Comparison of ENCODE assay signal across 27 mouse cellular contexts in genomic region chr7:43788096-43788495, GRCm38 (mm10). TPM values are rescaled to one million over a fixed set of nuclear protein-coding genes. Genes with fewer than 3 reads are reported as not detected.
"Had no signal": no experiment of that assay in that cellular context is flagged by ENCODE, and none has a peak within 500 bp of the region (broad histone marks: within the 10 kb centered on the region; RNA-seq: fewer than 3 reads in every experiment).

No protein-coding gene starts in this region.

- H3K4me3 ChIP-seq: limb, embryonic 15.5 days; liver, embryonic 12.5 days; lung, embryonic 15.5 days; megakaryocyte, embryonic 14.5 days; midbrain, embryonic 15.5 days; neural tube, embryonic 13.5 days; stomach, embryonic 15.5 days had no signal

- DNase-seq: kidney, adult 11 months; kidney, postnatal 10 days; layer of hippocampus, postnatal 36 days; lung, postnatal 14 days; retina, postnatal 1 day; right cerebral cortex, postnatal 4 days; thymus, adult 2 months; thymus, postnatal 25 days had no signal

- H3K4me1 ChIP-seq: liver, embryonic 12.5 days; lung, embryonic 15.5 days; midbrain, embryonic 15.5 days; neural tube, embryonic 13.5 days; stomach, embryonic 15.5 days had no signal

- H3K36me3 ChIP-seq: limb, embryonic 15.5 days; liver, embryonic 12.5 days; lung, embryonic 15.5 days; midbrain, embryonic 15.5 days; neural tube, embryonic 13.5 days; stomach, embryonic 15.5 days had no signal

- H3K27me3 ChIP-seq: stomach, embryonic 15.5 days had no signal

- H3K27ac ChIP-seq: limb, embryonic 15.5 days; liver, embryonic 12.5 days; lung, embryonic 15.5 days; macrophage; midbrain, embryonic 15.5 days; neural tube, embryonic 13.5 days; stomach, embryonic 15.5 days had no signal

RNA-seq across cellular contexts. Expression of gene Klk9, which starts 3.6 kb away (rescaled TPM):
- total RNA-seq: layer of hippocampus, postnatal 36 days; left cerebral cortex, adult 8-10 months; left cerebral cortex, postnatal 25 days; monocyte, adult 5-6 weeks had no signal
- polyA plus RNA-seq: kidney, embryonic 14.5 days; large intestine, adult 2 months; limb, embryonic 11.5 days; liver, embryonic 12.5 days; liver, embryonic 16.5 days; macrophage; midbrain, embryonic 11.5 days; neural tube, embryonic 13.5 days; spleen, adult 2 months; testis, adult 2 months; urinary bladder, adult 2 months had no signal

RNA-seq across cellular contexts. Expression of gene Klk10, which starts 7.3 kb away (rescaled TPM):
- total RNA-seq: left cerebral cortex, adult 8-10 months; left cerebral cortex, postnatal 25 days; monocyte, adult 5-6 weeks had no signal
- polyA plus RNA-seq: liver, embryonic 12.5 days; liver, embryonic 16.5 days; macrophage; neural tube, embryonic 13.5 days; spleen, adult 2 months; testis, adult 2 months had no signal

RNA-seq across cellular contexts. Expression of gene Klk8, which starts 9.3 kb away (rescaled TPM):
- polyA plus RNA-seq: macrophage had no signal

RNA-seq across cellular contexts. Expression of gene Klk11, which starts 13.7 kb away (rescaled TPM):
- total RNA-seq: layer of hippocampus, postnatal 36 days; left cerebral cortex, adult 8-10 months; left cerebral cortex, postnatal 25 days; monocyte, adult 5-6 weeks had no signal
- polyA plus RNA-seq: kidney, embryonic 14.5 days; large intestine, adult 2 months; limb, embryonic 11.5 days; liver, embryonic 12.5 days; liver, embryonic 16.5 days; macrophage; neural tube, embryonic 13.5 days; spleen, adult 2 months; testis, adult 2 months had no signal

RNA-seq across cellular contexts. Expression of gene Klk12, which starts 19.4 kb away (rescaled TPM):
- total RNA-seq: layer of hippocampus, postnatal 36 days; left cerebral cortex, adult 8-10 months; left cerebral cortex, postnatal 25 days; monocyte, adult 5-6 weeks had no signal
- polyA plus RNA-seq: kidney, embryonic 14.5 days; large intestine, adult 2 months; limb, embryonic 11.5 days; liver, embryonic 12.5 days; liver, embryonic 16.5 days; lung, embryonic 15.5 days; macrophage; midbrain, embryonic 11.5 days; midbrain, embryonic 15.5 days; neural tube, embryonic 13.5 days; spleen, adult 2 months; testis, adult 2 months; urinary bladder, adult 2 months had no signal
